Comparison of ENCODE assay signal across 7 mouse cellular contexts in the genomic region with DNA sequence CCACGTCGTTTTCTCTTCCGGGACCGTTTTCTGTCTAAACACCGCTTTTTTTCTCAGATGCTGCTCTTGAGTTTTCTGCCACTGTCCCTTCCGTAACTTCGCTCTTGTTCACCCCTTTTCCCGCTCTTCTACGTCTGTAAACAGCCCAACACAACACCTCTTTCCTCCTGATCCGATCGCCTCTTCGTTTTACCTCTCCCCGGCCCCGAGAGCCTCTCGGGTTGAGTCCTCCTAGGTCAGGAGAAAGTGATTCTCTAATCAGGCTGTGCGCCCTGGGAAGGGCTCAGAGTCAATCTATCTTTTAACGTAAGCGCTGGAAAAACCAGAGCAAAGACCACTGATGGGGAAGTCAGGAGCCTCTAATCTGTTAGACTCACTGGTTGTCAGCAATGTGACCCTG. TPM values are rescaled to one million over a fixed set of nuclear protein-coding genes. Genes with fewer than 3 reads are reported as not detected.
DNase-seq lines count a peak whose midpoint lies in the region; ATAC-seq lines count a peak whose summit lies in the region.

No protein-coding gene starts in this region.

- peak overlapping the region; percentile 66 for H3K4me3 ChIP-seq in embryonic facial prominence, embryonic 12.5 days
- peak overlapping the region; percentile 94 for H3K4me3 ChIP-seq in hindbrain, embryonic 12.5 days

- DNase-seq in spleen, adult 12 weeks (ENCODE audit: low spot score), result peak; percentile 32
- no peak for DNase-seq in spleen, postnatal 4 days (ENCODE audit: low spot score in 2 of 2)
- no peak for DNase-seq in left cerebral cortex, postnatal 14 days (ENCODE audit: low spot score in 2 of 2)
- DNase-seq in layer of hippocampus, adult 11-12 months (ENCODE audit: low spot score), result no peak

- H3K4me2 ChIP-seq in embryonic facial prominence, embryonic 12.5 days (replicated peaks), result peak overlapping the region; percentile 82
- peak overlapping the region; percentile 87 for H3K4me2 ChIP-seq in hindbrain, embryonic 12.5 days (replicated peaks)

- peaks cover 57% of the 10 kb centered on the region for H3K36me3 ChIP-seq in embryonic facial prominence, embryonic 12.5 days
- H3K36me3 ChIP-seq in hindbrain, embryonic 12.5 days, result peaks cover 57% of the 10 kb centered on the region

- peak overlapping the region; percentile 82 for H3K27ac ChIP-seq in embryonic facial prominence, embryonic 12.5 days
- peak overlapping the region; percentile 90 for H3K27ac ChIP-seq in hindbrain, embryonic 12.5 days

- no peaks in the 10 kb centered on the region for H3K27me3 ChIP-seq in embryonic facial prominence, embryonic 12.5 days
- no peaks in the 10 kb centered on the region for H3K27me3 ChIP-seq in hindbrain, embryonic 12.5 days

- peak overlapping the region; percentile 85 for H3K9ac ChIP-seq in embryonic facial prominence, embryonic 12.5 days
- peak overlapping the region; percentile 88 for H3K9ac ChIP-seq in hindbrain, embryonic 12.5 days

- ATAC-seq in embryonic facial prominence, embryonic 12.5 days (ENCODE audit: insufficient number of reproducible peaks, insufficient read depth, low FRiP score, low TSS enrichment), result no peak
- ATAC-seq in hindbrain, embryonic 12.5 days (ENCODE audit: low FRiP score), result peak; percentile 3; the same call in 1 of the 2 replicates
- ATAC-seq in megakaryocyte progenitor cell, adult 5-6 weeks (replicated peaks; ENCODE audit: poor library complexity), result peak; percentile 17

- WGBS in embryonic facial prominence, embryonic 12.5 days, result under 1% methylated on average over 18 of the region's 18 CpGs
- 2% methylated on average over 18 of the region's 18 CpGs for WGBS in hindbrain, embryonic 12.5 days

- no peaks in the 10 kb centered on the region for H3K9me3 ChIP-seq in embryonic facial prominence, embryonic 12.5 days
- no peaks in the 10 kb centered on the region for H3K9me3 ChIP-seq in hindbrain, embryonic 12.5 days (replicated peaks)

- intact Hi-C loops in left cerebral cortex, postnatal 14 days (cut with DNase I), result no loop called here

- peaks cover 25% of the 10 kb centered on the region for H3K4me1 ChIP-seq in embryonic facial prominence, embryonic 12.5 days
- H3K4me1 ChIP-seq in hindbrain, embryonic 12.5 days, result peaks cover 28% of the 10 kb centered on the region

RNA-seq across cellular contexts. Expression of a gene that starts 0.4 kb away (rescaled TPM):
- polyA plus RNA-seq in embryonic facial prominence, embryonic 12.5 days (2016; fragmentation: Nextera tagmentation; extraction: Ambion mirVana), result 218 and 235 TPM in 2 replicates
- 210 and 215 TPM in 2 replicates for polyA plus RNA-seq in hindbrain, embryonic 12.5 days (2016; fragmentation: Nextera tagmentation; extraction: Ambion mirVana)
- total RNA-seq in megakaryocyte progenitor cell, adult 5-6 weeks (2015), result 164 and 217 TPM in 2 replicates
- 218 and 231 TPM in 2 replicates for total RNA-seq in megakaryocyte progenitor cell, adult 5-6 weeks (2017)
- total RNA-seq in left cerebral cortex, postnatal 14 days (2021), result 10 to 100 TPM; 77.9 to 95.3 TPM

RNA-seq across cellular contexts. Expression of a gene that starts 0.6 kb away (rescaled TPM):
- polyA plus RNA-seq in embryonic facial prominence, embryonic 12.5 days (2016; fragmentation: Nextera tagmentation; extraction: Ambion mirVana), result 129 and 130 TPM in 2 replicates
- 111 and 144 TPM in 2 replicates for polyA plus RNA-seq in hindbrain, embryonic 12.5 days (2016; fragmentation: Nextera tagmentation; extraction: Ambion mirVana)
- 61.3 and 66.9 TPM in 2 replicates for total RNA-seq in megakaryocyte progenitor cell, adult 5-6 weeks (2015)
- total RNA-seq in megakaryocyte progenitor cell, adult 5-6 weeks (2017), result 152 and 264 TPM in 2 replicates
- 10 to 100 TPM; 85.9 to 96.7 TPM for total RNA-seq in left cerebral cortex, postnatal 14 days (2021)

RNA-seq across cellular contexts. Expression of a gene that starts 26.3 kb away (rescaled TPM):
- 21.6 and 22.8 TPM in 2 replicates for polyA plus RNA-seq in embryonic facial prominence, embryonic 12.5 days (2016; fragmentation: Nextera tagmentation; extraction: Ambion mirVana)
- 20.6 and 21.3 TPM in 2 replicates for polyA plus RNA-seq in hindbrain, embryonic 12.5 days (2016; fragmentation: Nextera tagmentation; extraction: Ambion mirVana)
- total RNA-seq in megakaryocyte progenitor cell, adult 5-6 weeks (2015), result 7.3 and 7.7 TPM in 2 replicates
- 12.0 and 14.3 TPM in 2 replicates for total RNA-seq in megakaryocyte progenitor cell, adult 5-6 weeks (2017)
- 10 to 100 TPM; 16.4 to 17.7 TPM for total RNA-seq in left cerebral cortex, postnatal 14 days (2021)

RNA-seq across cellular contexts. Expression of a gene that starts 26.4 kb away (rescaled TPM):
- polyA plus RNA-seq in embryonic facial prominence, embryonic 12.5 days (2016; fragmentation: Nextera tagmentation; extraction: Ambion mirVana), result 62.8 and 65.2 TPM in 2 replicates
- polyA plus RNA-seq in hindbrain, embryonic 12.5 days (2016; fragmentation: Nextera tagmentation; extraction: Ambion mirVana), result 58.1 and 58.4 TPM in 2 replicates
- 20.6 and 22.3 TPM in 2 replicates for total RNA-seq in megakaryocyte progenitor cell, adult 5-6 weeks (2015)
- 37.8 and 43.8 TPM in 2 replicates for total RNA-seq in megakaryocyte progenitor cell, adult 5-6 weeks (2017)
- total RNA-seq in left cerebral cortex, postnatal 14 days (2021), result 10 to 100 TPM; 24.0 to 24.2 TPM

RNA-seq across cellular contexts. Expression of a gene that starts 26.6 kb away (rescaled TPM):
- polyA plus RNA-seq in embryonic facial prominence, embryonic 12.5 days (2016; fragmentation: Nextera tagmentation; extraction: Ambion mirVana), result 132 and 134 TPM in 2 replicates
- polyA plus RNA-seq in hindbrain, embryonic 12.5 days (2016; fragmentation: Nextera tagmentation; extraction: Ambion mirVana), result 95.5 and 108 TPM in 2 replicates
- 252 and 253 TPM in 2 replicates for total RNA-seq in megakaryocyte progenitor cell, adult 5-6 weeks (2015)
- 169 and 205 TPM in 2 replicates for total RNA-seq in megakaryocyte progenitor cell, adult 5-6 weeks (2017)
- total RNA-seq in left cerebral cortex, postnatal 14 days (2021), result 10 to 100 TPM; 31.3 to 35.0 TPM
